Mouse (Mus musculus) neural tube, embryonic 13.5 days (tissue): ENCODE measurements around the gene Fggy. TPM values are rescaled to one million over a fixed set of nuclear protein-coding genes. Genes with fewer than 3 reads are reported as not detected.
A peak's percentile ranks its signal among the peaks of the same experiment; 100 is the strongest.

Experiments used
- ATAC-seq: fragments of 200-750 bp; cut with Nextera tagmentation; 2 replicates; pipeline ENCODE4 v1.8.0; 2017; ENCODE audit warnings: low read depth, mild to moderate bottlenecking, moderate TSS enrichment, moderate library complexity
- H3K27ac ChIP-seq: fragments of 300-500 bp; sonication (generic); replicated peaks from 2 replicates; pipeline ENCODE4 v1.5.1; 2015; ENCODE audit warnings: moderate library complexity, mild to moderate bottlenecking, inconsistent platforms
- H3K27me3 ChIP-seq: fragments of 300-500 bp; sonication (generic); 2 replicates; pipeline ENCODE4 v1.6.1; 2015; ENCODE audit warnings: mild to moderate bottlenecking, inconsistent platforms
- H3K36me3 ChIP-seq: fragments of 300-500 bp; sonication (generic); 2 replicates; pipeline ENCODE4 v1.6.1; 2015; ENCODE audit warnings: mild to moderate bottlenecking, inconsistent platforms
- H3K4me1 ChIP-seq: fragments of 300-500 bp; sonication (generic); replicated peaks from 2 replicates; pipeline ENCODE4 v1.6.1; 2015; ENCODE audit warnings: inconsistent platforms
- H3K4me2 ChIP-seq: fragments of 300-500 bp; sonication (generic); 2 replicates; pipeline ENCODE4 v1.6.1; 2015; ENCODE audit warnings: inconsistent platforms, mild to moderate bottlenecking, moderate library complexity
- H3K4me3 ChIP-seq: fragments of 300-500 bp; sonication (generic); 2 replicates; pipeline ENCODE4 v1.5.1; 2015; ENCODE audit warnings: mild to moderate bottlenecking, inconsistent platforms
- H3K9ac ChIP-seq: fragments of 300-500 bp; sonication (generic); 2 replicates; pipeline ENCODE4 v1.6.1; 2015; ENCODE audit warnings: moderate library complexity, mild to moderate bottlenecking, inconsistent platforms
- H3K9me3 ChIP-seq: fragments of 300-500 bp; sonication (generic); 2 replicates; pipeline ENCODE4 v1.6.1; 2016; ENCODE audit warnings: inconsistent platforms
- WGBS: fragments of 180-500 bp; shearing (Covaris S2); methylation state at CpG from one replicate; pipeline ENCODE4 v1.1.7; 2015; 5-methylcytosine and 5-hydroxymethylcytosine counted together
- polyA plus RNA-seq: library from polyadenylated mRNA; unstranded; fragments of >200 nt; fragmentation: Nextera tagmentation; extraction: Ambion mirVana; gene quantifications from 2 replicates; pipeline ENCODE4 v1.2.1, GENCODE M21; 2015

Gene Fggy
- polyA plus RNA-seq, 1 experiment from 2014 or later, result 6.9 TPM

- no peaks in the 10 kb centered on the region for H3K4me1 ChIP-seq
- H3K27me3 ChIP-seq, result no peaks in the 10 kb centered on the region
- no peak overlapping the region for H3K4me3 ChIP-seq
- H3K4me2 ChIP-seq, result no peak overlapping the region
- H3K9me3 ChIP-seq, result no peaks in the 10 kb centered on the region
- no peaks in the 10 kb centered on the region for H3K36me3 ChIP-seq
- no peak for ATAC-seq
- no peak overlapping the region for H3K9ac ChIP-seq
- no peak overlapping the region for H3K27ac ChIP-seq
- WGBS, result 42% methylated on average over 3 of the region's 3 CpGs
Observed at GRCm38 (mm10) chr4:95772663-95773062, 215.4 kb downstream of the Fggy start.

- 87% methylated on average over 3 of the region's 3 CpGs for WGBS
- Histone ChIP-seq H3K9ac (no peak overlapping the region), H3K4me2 (no peak overlapping the region), H3K4me1 (no peaks in the 10 kb centered on the region), H3K36me3 (no peaks in the 10 kb centered on the region), H3K27ac (no peak overlapping the region), H3K27me3 (no peaks in the 10 kb centered on the region), H3K9me3 (no peaks in the 10 kb centered on the region), H3K4me3 (no peak overlapping the region)
- no peak for ATAC-seq
Observed at GRCm38 (mm10) chr4:95775574-95775973, 218.3 kb downstream of the Fggy start.

- H3K9ac ChIP-seq, result no peak overlapping the region
- no peaks in the 10 kb centered on the region for H3K27me3 ChIP-seq
- WGBS, result 80% methylated on average over 2 of the region's 2 CpGs
- no peaks in the 10 kb centered on the region for H3K36me3 ChIP-seq
- no peaks in the 10 kb centered on the region for H3K4me1 ChIP-seq
- no peak overlapping the region for H3K4me3 ChIP-seq
- no peaks in the 10 kb centered on the region for H3K9me3 ChIP-seq
- no peak overlapping the region for H3K27ac ChIP-seq
- no peak for ATAC-seq
- H3K4me2 ChIP-seq, result no peak overlapping the region
Observed at GRCm38 (mm10) chr4:95777839-95778238, 220.5 kb downstream of the Fggy start.

- H3K4me3 ChIP-seq, result no peak overlapping the region
- no peak overlapping the region for H3K9ac ChIP-seq
- H3K27me3 ChIP-seq, result no peaks in the 10 kb centered on the region
- H3K9me3 ChIP-seq, result no peaks in the 10 kb centered on the region
- H3K36me3 ChIP-seq, result no peaks in the 10 kb centered on the region
- no peak overlapping the region for H3K4me2 ChIP-seq
- WGBS, result 93% methylated on average over 4 of the region's 4 CpGs
- ATAC-seq, result no peak
- H3K27ac ChIP-seq, result no peak overlapping the region
- no peaks in the 10 kb centered on the region for H3K4me1 ChIP-seq
Observed at GRCm38 (mm10) chr4:95778528-95778927, 221.2 kb downstream of the Fggy start.

GRCm38 (mm10) chr4:95784146-95784895 is 227.0 kb downstream of the Fggy start:
- ATAC-seq, result no peak

GRCm38 (mm10) chr4:95787609-95788008 is 230.3 kb downstream of the Fggy start:
- no peak overlapping the region for H3K27ac ChIP-seq
- no peak overlapping the region for H3K4me2 ChIP-seq
- no peaks in the 10 kb centered on the region for H3K36me3 ChIP-seq
- H3K4me1 ChIP-seq, result peaks cover 11% of the 10 kb centered on the region
- H3K27me3 ChIP-seq, result no peaks in the 10 kb centered on the region
- no peaks in the 10 kb centered on the region for H3K9me3 ChIP-seq
- 0 out of 2 replicates have a peak, but pooled peaks have one; percentile 19 for ATAC-seq
- H3K9ac ChIP-seq, result no peak overlapping the region
- no peak overlapping the region for H3K4me3 ChIP-seq
- WGBS, result 50% methylated on average over 2 of the region's 2 CpGs

More at GRCm38 (mm10) chr4:95784146-95784895, 227.0 kb downstream of the Fggy start:
- no peaks in the 10 kb centered on the region for H3K9me3 ChIP-seq
- no peaks in the 10 kb centered on the region for H3K36me3 ChIP-seq
- no peaks in the 10 kb centered on the region for H3K27me3 ChIP-seq
- H3K4me3 ChIP-seq, result no peak overlapping the region
- H3K4me2 ChIP-seq, result no peak overlapping the region
- no peak overlapping the region for H3K9ac ChIP-seq
- 88% methylated on average over 4 of the region's 4 CpGs for WGBS
- no peak overlapping the region for H3K27ac ChIP-seq
- H3K4me1 ChIP-seq, result peaks cover 11% of the 10 kb centered on the region

- WGBS, result 20% methylated on average over 2 of the region's 2 CpGs
- H3K4me3 ChIP-seq, result no peak overlapping the region
- no peaks in the 10 kb centered on the region for H3K36me3 ChIP-seq
- no peak overlapping the region for H3K4me2 ChIP-seq
- no peak overlapping the region for H3K9ac ChIP-seq
- H3K27me3 ChIP-seq, result no peaks in the 10 kb centered on the region
- no peaks in the 10 kb centered on the region for H3K9me3 ChIP-seq
- no peak for ATAC-seq
- H3K27ac ChIP-seq, result no peak overlapping the region
- peaks cover 11% of the 10 kb centered on the region for H3K4me1 ChIP-seq
Observed at GRCm38 (mm10) chr4:95788867-95789266, 231.6 kb downstream of the Fggy start.

GRCm38 (mm10) chr4:95791913-95792475 is 234.7 kb downstream of the Fggy start:
- ATAC-seq, result no peak
- Histone ChIP-seq H3K9me3 (no peaks in the 10 kb centered on the region), H3K4me2 (no peak overlapping the region), H3K27me3 (no peaks in the 10 kb centered on the region), H3K27ac (no peak overlapping the region), H3K4me1 (peaks cover 15% of the 10 kb centered on the region), H3K4me3 (no peak overlapping the region), H3K36me3 (no peaks in the 10 kb centered on the region), H3K9ac (no peak overlapping the region)
- whole genome bisulfite sequencing, result 89% methylated on average over 3 of the region's 3 CpGs

GRCm38 (mm10) chr4:95793647-95794328 is 236.5 kb downstream of the Fggy start:
- 30% methylated on average over 7 of the region's 7 CpGs for WGBS

GRCm38 (mm10) chr4:95794651-95795050 is 237.3 kb downstream of the Fggy start:
- no peaks in the 10 kb centered on the region for H3K9me3 ChIP-seq
- H3K9ac ChIP-seq, result no peak overlapping the region
- no peak overlapping the region for H3K27ac ChIP-seq
- H3K27me3 ChIP-seq, result no peaks in the 10 kb centered on the region
- H3K4me1 ChIP-seq, result 0 out of 2 replicates have a peak, but pooled peaks cover 4% of the 10 kb centered on the region
- no peaks in the 10 kb centered on the region for H3K36me3 ChIP-seq
- no peak for ATAC-seq
- H3K4me3 ChIP-seq, result no peak overlapping the region
- no peak overlapping the region for H3K4me2 ChIP-seq
- 70% methylated on average over 6 of the region's 6 CpGs for WGBS

More at GRCm38 (mm10) chr4:95793647-95794328, 236.5 kb downstream of the Fggy start:
- no peak overlapping the region for H3K27ac ChIP-seq
- H3K9me3 ChIP-seq, result no peaks in the 10 kb centered on the region
- no peak overlapping the region for H3K4me2 ChIP-seq
- no peaks in the 10 kb centered on the region for H3K27me3 ChIP-seq
- H3K4me1 ChIP-seq, result peaks cover 7% of the 10 kb centered on the region
- H3K9ac ChIP-seq, result no peak overlapping the region
- H3K4me3 ChIP-seq, result no peak overlapping the region
- ATAC-seq, result no peak
- H3K36me3 ChIP-seq, result no peaks in the 10 kb centered on the region

GRCm38 (mm10) chr4:95795283-95795682 is 238.0 kb downstream of the Fggy start:
- no peaks in the 10 kb centered on the region for H3K27me3 ChIP-seq
- WGBS, result 87% methylated on average over 2 of the region's 2 CpGs
- H3K4me3 ChIP-seq, result no peak overlapping the region
- ATAC-seq, result no peak
- no peak overlapping the region for H3K4me2 ChIP-seq
- H3K36me3 ChIP-seq, result no peaks in the 10 kb centered on the region
- no peaks in the 10 kb centered on the region for H3K9me3 ChIP-seq
- no peak overlapping the region for H3K27ac ChIP-seq
- H3K4me1 ChIP-seq, result 0 out of 2 replicates have a peak, but pooled peaks cover 4% of the 10 kb centered on the region
- no peak overlapping the region for H3K9ac ChIP-seq

- H3K4me2 ChIP-seq, result no peak overlapping the region
- H3K4me1 ChIP-seq, result peaks cover 9% of the 10 kb centered on the region; the same call in 1 of the 2 replicates
- 38% methylated on average over 2 of the region's 2 CpGs for WGBS
- no peaks in the 10 kb centered on the region for H3K36me3 ChIP-seq
- no peaks in the 10 kb centered on the region for H3K27me3 ChIP-seq
- ATAC-seq, result no peak
- H3K9ac ChIP-seq, result no peak overlapping the region
- no peak overlapping the region for H3K27ac ChIP-seq
- no peaks in the 10 kb centered on the region for H3K9me3 ChIP-seq
- H3K4me3 ChIP-seq, result no peak overlapping the region
Observed at GRCm38 (mm10) chr4:95819650-95820049, 262.3 kb downstream of the Fggy start.
